Mouse (Mus musculus) forelimb bud, embryonic 11.5 days (tissue): ENCODE results near the gene Twsg1.

Source experiments
- DNase-seq: peaks from one replicate; pipeline ENCODE4 v3.0.0-alpha.2; 2012; ENCODE audit warnings: low read depth, low spot score

Gene Twsg1

DNA sequence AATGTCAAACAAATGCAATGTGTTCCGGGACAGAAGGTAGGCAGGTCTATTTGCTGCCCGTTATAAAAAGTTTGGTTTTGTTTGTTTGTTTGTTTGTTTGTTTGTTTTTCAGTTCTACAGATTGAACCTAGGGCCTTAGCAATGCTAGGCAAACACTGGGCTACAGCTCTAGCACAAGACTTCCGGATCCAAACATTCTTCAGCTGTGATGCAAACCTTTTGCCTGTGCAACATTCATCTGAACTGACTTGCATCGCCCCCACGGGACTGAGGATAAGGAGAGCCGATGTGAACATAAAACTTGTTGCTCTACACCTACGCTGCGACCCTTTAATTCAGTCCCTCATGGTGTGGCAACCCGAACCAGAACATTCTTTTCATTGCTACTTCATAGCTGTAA lies 64.5 kb downstream of the Twsg1 start:
- DNase-seq: no peak

DNA sequence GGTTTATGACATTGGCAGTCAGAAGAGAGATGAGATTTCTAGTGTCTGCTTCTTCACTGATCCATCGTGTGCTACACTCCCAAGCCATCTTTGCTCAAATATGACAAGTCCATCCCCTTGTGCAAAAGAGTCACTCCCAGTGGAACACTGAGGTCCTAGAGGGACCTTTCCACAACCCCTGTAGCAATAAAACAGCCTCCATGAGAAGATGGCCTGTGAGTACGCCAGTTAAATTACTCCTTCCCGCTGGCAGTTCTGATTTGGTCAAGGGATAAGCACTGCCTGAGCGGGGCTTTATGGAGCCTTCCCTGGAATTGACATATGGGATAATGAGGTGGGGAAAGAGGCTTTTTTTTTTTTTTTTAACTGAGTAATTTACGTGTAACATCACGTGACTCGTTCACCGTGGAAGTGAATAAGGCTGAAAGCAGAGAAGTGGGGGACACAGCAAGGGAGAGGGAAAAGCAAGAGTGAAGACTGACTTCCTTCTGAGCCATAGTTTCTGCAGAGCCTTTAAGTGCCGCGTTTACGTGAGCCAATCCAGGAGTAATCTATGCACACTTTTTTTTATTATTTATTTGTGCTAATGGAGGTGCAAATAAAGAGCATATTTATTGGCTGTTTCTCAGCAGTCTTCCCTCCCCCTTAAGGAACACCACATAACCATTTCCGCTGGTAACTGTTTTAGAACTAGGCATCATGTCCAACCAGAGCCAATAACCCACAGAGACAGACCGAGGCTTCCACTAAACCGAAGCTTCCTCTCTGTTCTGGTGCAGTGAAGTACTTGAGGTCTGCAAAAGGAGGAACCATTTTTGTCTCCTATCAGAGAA lies 65.1 kb downstream of the Twsg1 start, which contains the start of gene Ralbp1:
Ralbp1 (minus strand) TSS at position 102 of the 833 bp plus-strand sequence.
- peak; percentile 40 for DNase-seq

DNA sequence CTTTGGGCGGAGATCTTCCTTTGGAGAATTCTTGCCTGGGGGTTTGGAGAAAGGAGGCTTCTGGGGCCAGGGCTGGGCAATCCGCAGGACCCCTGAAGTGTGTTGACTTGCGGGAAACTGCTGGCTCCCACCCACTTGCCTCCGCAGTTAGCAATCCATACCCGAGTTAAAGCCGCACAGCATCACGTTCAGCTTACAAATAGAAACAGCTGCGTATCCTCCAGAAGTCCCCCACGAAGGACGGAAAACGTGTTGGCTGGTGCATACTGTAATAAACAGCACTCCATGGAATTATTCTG lies 65.7 kb downstream of the Twsg1 start:
- DNase-seq: no peak

DNA sequence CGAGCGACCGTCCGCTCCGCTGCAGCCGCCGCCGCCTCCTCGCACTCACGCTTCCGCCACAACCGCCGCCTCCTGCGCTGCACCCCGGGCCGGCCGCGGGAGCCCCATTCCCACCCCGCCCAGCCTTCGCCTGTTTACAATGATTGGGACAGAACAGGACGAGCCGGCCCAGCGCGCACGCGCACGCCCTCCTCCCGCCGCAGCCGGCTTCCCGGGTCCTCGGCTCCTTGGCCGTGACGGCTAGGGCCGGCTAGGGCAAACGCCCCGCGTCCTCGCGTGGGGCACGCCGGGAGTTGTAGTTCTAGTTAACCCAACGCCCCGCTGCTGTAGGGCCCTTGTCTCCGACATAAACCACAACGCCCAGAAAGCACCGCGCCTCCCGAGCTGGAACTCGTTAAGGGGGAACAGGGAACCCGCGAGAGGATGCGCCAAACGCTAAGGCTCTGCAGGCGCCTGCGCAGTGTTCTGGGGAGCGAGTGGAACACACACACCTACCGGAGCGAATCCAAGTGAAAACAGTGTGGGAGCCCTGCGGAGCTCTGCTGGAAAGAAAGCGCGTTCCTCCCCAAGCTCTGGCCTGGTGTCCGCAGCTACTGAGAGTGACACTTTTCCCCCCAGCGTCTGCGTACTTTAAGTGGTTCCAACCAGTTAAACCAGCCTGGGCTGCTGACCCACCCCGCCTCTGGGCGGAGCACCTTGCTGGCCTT lies 66.2 kb downstream of the Twsg1 start:
- peak; percentile 99 for DNase-seq

DNA sequence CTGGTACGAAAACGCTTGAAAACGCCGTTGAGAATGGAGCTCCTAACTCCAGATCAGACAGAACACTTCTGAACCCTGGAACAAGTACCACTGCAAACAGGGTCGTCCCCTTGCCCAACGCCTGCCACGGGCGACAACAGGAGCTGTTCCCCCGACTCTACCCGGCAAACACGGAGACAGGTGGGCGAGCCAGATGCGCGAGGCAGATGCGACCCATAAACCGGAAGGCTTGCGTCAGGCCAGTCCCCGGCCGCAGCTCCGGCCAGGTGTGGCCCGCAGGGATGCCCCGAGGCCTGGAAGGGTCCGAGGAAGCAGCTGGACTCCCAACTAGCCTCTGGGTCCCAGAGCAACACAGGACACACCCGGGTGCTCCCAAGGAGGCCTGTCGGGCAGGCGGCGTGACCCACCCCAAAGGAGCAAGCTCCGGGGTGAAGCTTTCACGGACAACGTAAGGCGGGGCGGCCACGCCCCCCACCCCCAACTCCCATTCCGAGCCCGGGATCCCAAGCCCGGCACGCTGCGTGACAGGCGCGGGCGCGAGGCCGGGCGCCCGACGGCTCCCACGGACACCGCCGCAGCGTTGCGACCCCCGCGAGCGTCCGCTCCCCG lies 66.9 kb downstream of the Twsg1 start:
- DNase-seq: peak; percentile 20

DNA sequence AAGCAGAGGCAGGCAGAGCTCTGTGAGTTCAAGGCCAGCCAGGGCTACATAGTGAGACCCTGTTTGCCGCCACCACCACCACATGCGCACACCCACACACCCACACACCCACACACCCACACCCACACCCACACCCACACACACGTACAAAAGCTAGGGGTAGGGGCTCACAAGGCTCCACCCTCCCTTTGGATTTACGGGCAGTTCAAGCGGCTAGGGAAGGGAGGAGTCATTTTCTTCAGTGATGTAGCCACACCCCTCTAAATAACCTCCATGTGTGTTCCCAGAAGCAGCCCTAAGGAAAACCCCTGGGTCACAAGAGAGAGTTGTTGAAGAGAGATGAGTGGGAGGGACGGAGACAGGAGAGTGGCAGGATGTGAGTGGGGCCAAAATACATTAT lies 74.0 kb downstream of the Twsg1 start:
- DNase-seq: no peak

DNA sequence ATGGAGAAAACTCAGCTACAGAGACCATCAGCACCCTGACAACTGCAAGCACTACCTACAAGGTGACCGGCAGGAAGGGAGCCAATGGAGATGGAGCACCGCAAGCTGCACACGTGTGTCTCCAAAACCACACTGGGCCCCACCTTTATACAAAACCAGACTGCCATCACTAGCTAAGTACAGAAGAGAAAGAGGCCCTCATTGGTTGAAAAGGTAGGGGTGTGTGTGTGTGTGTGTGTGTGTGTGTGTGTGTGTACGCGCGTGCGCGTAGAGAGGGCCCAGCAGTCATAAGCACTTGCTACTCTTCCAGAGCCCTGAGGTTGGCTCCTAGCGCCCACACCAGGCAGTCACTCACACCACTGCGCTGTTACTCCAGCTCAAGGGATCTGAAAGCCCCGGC lies 77.2 kb downstream of the Twsg1 start:
- no peak for DNase-seq

DNA sequence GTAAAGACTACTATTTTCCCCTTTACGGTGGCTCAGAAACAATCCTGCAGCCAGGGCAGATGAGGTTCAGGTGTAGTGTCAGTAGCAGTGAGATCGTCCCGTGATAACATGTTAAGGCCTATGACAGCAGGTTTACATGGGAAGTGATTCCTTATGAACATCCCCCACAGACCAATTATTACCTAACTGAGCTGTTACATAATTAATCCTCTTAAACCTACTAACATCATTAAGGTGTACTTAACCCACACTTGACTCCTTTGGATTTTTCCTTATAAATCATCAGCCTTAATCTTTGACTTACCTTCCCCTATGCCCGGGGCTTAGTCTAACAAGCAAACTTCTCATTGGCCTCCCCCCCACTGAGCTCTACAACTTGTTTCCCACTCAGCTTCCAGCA lies 77.9 kb downstream of the Twsg1 start:
- no peak for DNase-seq

DNA sequence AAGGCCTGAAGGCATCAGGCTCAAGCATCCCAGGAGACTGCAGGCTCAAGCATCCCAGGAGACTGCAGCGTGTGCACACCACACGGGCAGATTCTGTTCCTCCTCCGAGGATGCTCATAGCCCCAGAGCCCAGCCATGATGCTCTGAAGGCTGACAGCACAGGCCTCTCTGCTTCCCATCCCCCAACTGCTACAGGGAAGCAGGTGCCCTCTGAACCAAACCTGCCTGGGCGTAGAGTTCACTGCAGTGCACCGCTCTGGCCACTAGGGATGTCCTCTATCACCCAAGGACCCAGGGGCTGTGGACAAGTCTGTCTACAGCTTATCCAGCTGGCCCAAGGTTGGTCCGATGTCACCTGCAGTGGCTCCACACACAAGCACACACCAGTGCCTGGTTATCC lies 78.4 kb downstream of the Twsg1 start:
- DNase-seq: peak; percentile 42

DNA sequence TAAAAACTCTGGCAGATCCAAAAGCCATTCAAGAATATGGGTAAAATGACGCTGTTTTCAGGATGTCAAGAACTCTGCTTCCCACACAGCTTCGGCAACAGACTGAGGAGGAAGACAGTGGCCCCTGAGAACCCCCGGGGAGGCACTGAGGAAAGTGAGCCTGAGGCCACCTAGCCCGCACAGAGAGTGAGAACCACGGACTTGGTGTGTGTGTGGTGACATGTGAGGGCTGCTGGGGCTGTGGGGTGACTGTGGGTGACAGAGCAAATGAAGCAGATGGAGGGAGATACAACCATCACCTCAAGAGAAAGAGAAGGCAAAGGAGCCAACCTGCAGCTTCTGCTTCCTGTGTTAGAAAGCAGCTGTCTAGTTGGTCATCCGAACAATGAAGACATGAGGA lies 79.0 kb downstream of the Twsg1 start:
- no peak for DNase-seq
